Mouse (Mus musculus): ENCODE data around the gene Adamtsl1. TPM values are rescaled to one million over a fixed set of nuclear protein-coding genes. Genes with fewer than 3 reads are reported as not detected.
A peak's percentile ranks its signal among the peaks of the same experiment; 100 is the strongest.

The Adamtsl1 gene
- total and polyA plus RNA-seq, 2 experiments from 2014 or later: 4.2 to 12.6 TPM

DNA sequence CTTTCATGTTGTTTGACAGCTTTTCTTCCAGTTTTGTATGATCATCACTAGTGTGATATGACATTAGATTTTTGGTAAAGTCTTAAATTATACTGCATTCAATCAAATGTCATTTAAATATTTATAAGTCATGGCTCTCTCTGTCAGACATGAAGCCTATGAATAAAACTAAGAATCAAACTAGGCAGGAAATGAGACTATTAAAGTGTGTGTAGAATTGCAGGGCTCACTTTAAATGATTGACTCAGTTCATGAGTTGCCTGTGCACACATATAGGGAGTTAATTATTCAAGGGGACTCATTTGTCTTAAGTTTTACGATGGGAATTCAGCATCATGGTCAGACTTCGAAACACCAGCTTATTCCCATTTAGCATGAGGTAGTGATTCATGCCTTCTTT is 71.5 kb downstream of the Adamtsl1 start:
- 69% methylated on average over 2 of the region's 2 CpGs for WGBS

GRCm38 (mm10) chr4:85588928-85589327 is 75.0 kb downstream of the Adamtsl1 start:
- Histone ChIP-seq H3K4me2 (ENCODE audit: low read depth) (no peak overlapping the region), H3K27ac (ENCODE audit: low read depth, low read length) (no peak overlapping the region), H3K4me3 (ENCODE audit: low read depth, low read length) (no peak overlapping the region), H3K9me3 (ENCODE audit: low read length) (no peaks in the 10 kb centered on the region), H3K9ac (no peak overlapping the region), H3K36me3 (ENCODE audit: insufficient read depth) (no peaks in the 10 kb centered on the region), H3K27me3 (ENCODE audit: insufficient read depth, low read length) (no peaks in the 10 kb centered on the region), H3K4me1 (ENCODE audit: insufficient read depth) (no peaks in the 10 kb centered on the region)
- TF ChIP-seq CTCF (IDR thresholded peaks at IDR 0.05; ENCODE audit: low read depth): no peak
- DNase-seq: no peak
- ATAC-seq: no peak
- 84% methylated on average over 4 of the region's 4 CpGs for WGBS

More for the DNA sequence above, 71.5 kb downstream of the Adamtsl1 start:
- no peak for TF ChIP-seq CTCF (IDR thresholded peaks at IDR 0.05; ENCODE audit: low read depth)
- peak; percentile 71; the same call in 1 of the 2 replicates for ATAC-seq
- DNase-seq: peak; percentile 9
- no peaks in the 10 kb centered on the region for H3K27me3 ChIP-seq (ENCODE audit: insufficient read depth, low read length)
- no peak overlapping the region for H3K4me3 ChIP-seq (ENCODE audit: low read depth, low read length)
- H3K27ac ChIP-seq (ENCODE audit: low read depth, low read length): no peak overlapping the region
- H3K4me2 ChIP-seq (ENCODE audit: low read depth): no peak overlapping the region
- no peak overlapping the region for H3K9ac ChIP-seq
- H3K9me3 ChIP-seq (ENCODE audit: low read length): no peaks in the 10 kb centered on the region
- no peaks in the 10 kb centered on the region for H3K4me1 ChIP-seq (ENCODE audit: insufficient read depth)
- H3K36me3 ChIP-seq (ENCODE audit: insufficient read depth): no peaks in the 10 kb centered on the region

DNA sequence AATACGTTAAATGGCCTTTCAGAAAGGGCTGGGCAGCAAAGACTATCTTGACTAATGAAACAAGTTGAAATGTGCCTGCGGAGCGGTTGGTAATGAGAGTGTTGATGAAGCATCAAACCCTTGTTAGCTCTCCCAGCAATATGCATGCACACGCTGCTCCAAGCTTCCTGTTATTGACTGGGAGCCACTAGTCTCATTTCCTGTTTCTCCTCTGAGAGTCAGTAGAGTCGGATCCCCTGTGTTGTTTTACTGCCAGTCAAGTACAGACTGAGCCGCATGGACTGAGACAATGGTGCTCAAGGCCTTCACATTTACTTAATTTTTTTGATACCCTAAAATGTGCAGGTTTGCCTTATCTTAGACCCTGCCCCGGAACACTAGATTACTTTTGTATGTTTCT is 77.1 kb downstream of the Adamtsl1 start:
- Histone ChIP-seq H3K36me3 (ENCODE audit: insufficient read depth) (no peaks in the 10 kb centered on the region), H3K4me2 (ENCODE audit: low read depth) (no peak overlapping the region), H3K9me3 (ENCODE audit: low read length) (no peaks in the 10 kb centered on the region), H3K9ac (no peak overlapping the region), H3K4me1 (ENCODE audit: insufficient read depth) (no peaks in the 10 kb centered on the region), H3K4me3 (ENCODE audit: low read depth, low read length) (no peak overlapping the region), H3K27me3 (ENCODE audit: insufficient read depth, low read length) (no peaks in the 10 kb centered on the region), H3K27ac (ENCODE audit: low read depth, low read length) (no peak overlapping the region)
- no peak for TF ChIP-seq CTCF (IDR thresholded peaks at IDR 0.05; ENCODE audit: low read depth)
- 61% methylated on average over 7 of the region's 7 CpGs for WGBS
- ATAC-seq (no peak), DNase-seq (no peak)

DNA sequence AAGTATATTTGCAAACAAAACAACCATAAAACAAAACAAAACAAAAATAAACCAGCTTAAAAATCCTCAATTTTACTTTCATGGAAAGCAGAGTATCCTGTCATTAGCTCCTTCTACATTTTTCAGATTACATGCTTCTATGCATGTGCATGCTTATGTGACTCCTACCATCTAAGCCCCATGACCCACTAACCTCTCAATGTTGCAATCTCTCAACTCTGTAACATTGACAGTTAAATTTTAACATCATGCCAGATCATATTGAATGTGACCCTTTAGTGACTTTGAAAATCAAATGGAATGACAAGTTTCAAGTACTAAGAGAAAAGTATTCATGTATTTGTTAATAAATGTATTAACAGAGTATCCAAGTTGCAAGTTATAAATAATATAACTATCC is 80.2 kb downstream of the Adamtsl1 start:
- Histone ChIP-seq H3K36me3 (ENCODE audit: insufficient read depth) (no peaks in the 10 kb centered on the region), H3K27me3 (ENCODE audit: insufficient read depth, low read length) (no peaks in the 10 kb centered on the region), H3K4me3 (ENCODE audit: low read depth, low read length) (no peak overlapping the region), H3K4me2 (ENCODE audit: low read depth) (no peak overlapping the region), H3K27ac (ENCODE audit: low read depth, low read length) (no peak overlapping the region), H3K9ac (no peak overlapping the region), H3K4me1 (ENCODE audit: insufficient read depth) (no peaks in the 10 kb centered on the region), H3K9me3 (ENCODE audit: low read length) (no peaks in the 10 kb centered on the region)
- ATAC-seq (no peak), DNase-seq (no peak)
- no peak for TF ChIP-seq CTCF (IDR thresholded peaks at IDR 0.05; ENCODE audit: low read depth)

GRCm38 (mm10) chr4:85613331-85613730 is 99.4 kb downstream of the Adamtsl1 start:
- no peaks in the 10 kb centered on the region for H3K4me1 ChIP-seq (ENCODE audit: insufficient read depth)
- no peaks in the 10 kb centered on the region for H3K9me3 ChIP-seq (ENCODE audit: low read length)
- 57% methylated on average over 3 of the region's 3 CpGs for WGBS
- no peak for DNase-seq
- no peaks in the 10 kb centered on the region for H3K27me3 ChIP-seq (ENCODE audit: insufficient read depth, low read length)
- no peak overlapping the region for H3K27ac ChIP-seq (ENCODE audit: low read depth, low read length)
- no peak overlapping the region for H3K4me2 ChIP-seq (ENCODE audit: low read depth)
- H3K36me3 ChIP-seq (ENCODE audit: insufficient read depth): no peaks in the 10 kb centered on the region
- H3K9ac ChIP-seq: no peak overlapping the region
- no peak for TF ChIP-seq CTCF (IDR thresholded peaks at IDR 0.05; ENCODE audit: low read depth)
- no peak overlapping the region for H3K4me3 ChIP-seq (ENCODE audit: low read depth, low read length)
- ATAC-seq: no peak

DNA sequence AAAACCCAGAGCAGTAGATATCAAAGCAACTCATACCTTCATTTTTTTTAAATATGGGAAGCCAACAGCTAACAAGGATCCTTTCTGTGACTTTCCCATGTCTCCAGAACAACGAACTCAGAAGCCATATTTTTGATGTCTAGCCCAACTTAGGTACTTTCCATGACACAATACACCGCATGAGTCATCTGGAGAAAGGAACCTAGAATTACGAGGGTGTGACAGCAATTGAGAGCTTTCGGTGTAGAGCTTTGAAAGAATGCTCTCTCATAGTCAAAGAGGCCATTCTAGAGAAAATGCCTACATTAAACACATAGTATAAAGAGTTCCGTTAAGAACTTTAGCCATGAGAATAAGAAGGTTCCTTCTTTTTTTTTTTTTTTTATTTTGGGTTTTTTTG is 104.8 kb downstream of the Adamtsl1 start:
- 88% methylated on average over 5 of the region's 5 CpGs for WGBS
- no peak overlapping the region for H3K4me3 ChIP-seq (ENCODE audit: low read depth, low read length)
- no peaks in the 10 kb centered on the region for H3K36me3 ChIP-seq (ENCODE audit: insufficient read depth)
- ATAC-seq (no peak), DNase-seq (no peak)
- no peaks in the 10 kb centered on the region for H3K9me3 ChIP-seq (ENCODE audit: low read length)
- H3K27me3 ChIP-seq (ENCODE audit: insufficient read depth, low read length): no peaks in the 10 kb centered on the region
- H3K9ac ChIP-seq: no peak overlapping the region
- TF ChIP-seq CTCF (IDR thresholded peaks at IDR 0.05; ENCODE audit: low read depth): no peak
- H3K4me1 ChIP-seq (ENCODE audit: insufficient read depth): no peaks in the 10 kb centered on the region
- H3K4me2 ChIP-seq (ENCODE audit: low read depth): no peak overlapping the region
- no peak overlapping the region for H3K27ac ChIP-seq (ENCODE audit: low read depth, low read length)

GRCm38 (mm10) chr4:85619261-85619660 is 105.3 kb downstream of the Adamtsl1 start:
- DNase-seq (no peak), ATAC-seq (no peak)
- Histone ChIP-seq H3K9ac (no peak overlapping the region), H3K36me3 (ENCODE audit: insufficient read depth) (no peaks in the 10 kb centered on the region), H3K27me3 (ENCODE audit: insufficient read depth, low read length) (no peaks in the 10 kb centered on the region), H3K4me2 (ENCODE audit: low read depth) (no peak overlapping the region), H3K4me3 (ENCODE audit: low read depth, low read length) (no peak overlapping the region), H3K4me1 (ENCODE audit: insufficient read depth) (no peaks in the 10 kb centered on the region), H3K9me3 (ENCODE audit: low read length) (no peaks in the 10 kb centered on the region), H3K27ac (ENCODE audit: low read depth, low read length) (no peak overlapping the region)
- no peak for TF ChIP-seq CTCF (IDR thresholded peaks at IDR 0.05; ENCODE audit: low read depth)
- 88% methylated on average over 3 of the region's 3 CpGs for WGBS

GRCm38 (mm10) chr4:85629381-85629780 is 115.4 kb downstream of the Adamtsl1 start:
- 84% methylated on average over 7 of the region's 7 CpGs for WGBS
- no peak for ATAC-seq
- Histone ChIP-seq H3K4me2 (ENCODE audit: low read depth) (no peak overlapping the region), H3K27me3 (ENCODE audit: insufficient read depth, low read length) (no peaks in the 10 kb centered on the region), H3K4me1 (ENCODE audit: insufficient read depth) (no peaks in the 10 kb centered on the region), H3K36me3 (ENCODE audit: insufficient read depth) (no peaks in the 10 kb centered on the region), H3K9ac (no peak overlapping the region), H3K27ac (ENCODE audit: low read depth, low read length) (no peak overlapping the region), H3K4me3 (ENCODE audit: low read depth, low read length) (no peak overlapping the region), H3K9me3 (ENCODE audit: low read length) (no peaks in the 10 kb centered on the region)
- TF ChIP-seq CTCF (IDR thresholded peaks at IDR 0.05; ENCODE audit: low read depth): no peak
- no peak for DNase-seq

Data from forebrain, postnatal 0 days (tissue).